Mouse (Mus musculus) ZHBTc4 (cell line): Measurements from ENCODE around the gene Tmem117.

Experiments used
- DNase-seq: peaks from one replicate; pipeline ENCODE4 v3.0.0-alpha.2; 2011; ENCODE audit warnings: low read depth, low spot score

Gene Tmem117

DNA sequence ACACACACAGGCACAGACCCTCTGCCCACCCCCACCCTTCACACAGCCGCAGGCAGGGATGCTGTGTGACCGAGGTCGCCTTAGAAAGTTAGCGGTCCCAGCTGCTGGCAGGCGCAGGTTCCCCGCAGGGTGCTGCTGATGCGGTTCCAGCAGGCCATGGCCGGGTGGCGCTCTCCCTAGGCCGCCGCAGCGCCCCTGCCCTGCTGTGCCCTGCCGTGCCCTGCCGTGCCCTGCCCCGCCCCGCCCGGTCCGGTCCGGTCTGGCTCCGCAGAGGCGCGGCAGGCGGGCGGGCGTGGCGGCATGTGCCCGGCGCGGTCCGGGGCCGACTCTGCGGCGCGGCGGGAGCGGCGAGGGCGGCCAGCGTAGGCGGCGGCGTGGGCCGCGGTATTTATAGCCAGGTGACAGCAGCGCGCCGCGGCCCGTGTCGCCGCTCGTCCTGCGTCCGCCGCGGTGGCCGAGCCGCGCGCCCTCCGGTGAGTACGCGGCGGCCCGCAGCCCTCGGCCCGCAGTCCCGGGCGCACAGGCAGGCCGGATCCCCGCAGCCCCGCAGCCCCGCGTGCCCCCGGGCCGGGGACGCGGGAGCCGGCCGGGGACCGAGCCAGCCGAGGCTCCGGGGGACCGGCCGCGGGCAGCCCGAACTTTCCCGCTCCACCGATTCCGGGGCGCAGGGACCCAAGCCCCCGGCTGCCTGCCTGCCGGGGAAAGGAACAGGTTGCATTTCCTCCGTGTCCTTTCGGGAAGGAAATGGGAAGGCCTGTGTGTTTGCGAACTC lies at the start of gene Tmem117:
TSS of gene Tmem117 (plus strand) at position 403 of the 772 bp plus-strand sequence.
- DNase-seq = peak; percentile 87

DNA sequence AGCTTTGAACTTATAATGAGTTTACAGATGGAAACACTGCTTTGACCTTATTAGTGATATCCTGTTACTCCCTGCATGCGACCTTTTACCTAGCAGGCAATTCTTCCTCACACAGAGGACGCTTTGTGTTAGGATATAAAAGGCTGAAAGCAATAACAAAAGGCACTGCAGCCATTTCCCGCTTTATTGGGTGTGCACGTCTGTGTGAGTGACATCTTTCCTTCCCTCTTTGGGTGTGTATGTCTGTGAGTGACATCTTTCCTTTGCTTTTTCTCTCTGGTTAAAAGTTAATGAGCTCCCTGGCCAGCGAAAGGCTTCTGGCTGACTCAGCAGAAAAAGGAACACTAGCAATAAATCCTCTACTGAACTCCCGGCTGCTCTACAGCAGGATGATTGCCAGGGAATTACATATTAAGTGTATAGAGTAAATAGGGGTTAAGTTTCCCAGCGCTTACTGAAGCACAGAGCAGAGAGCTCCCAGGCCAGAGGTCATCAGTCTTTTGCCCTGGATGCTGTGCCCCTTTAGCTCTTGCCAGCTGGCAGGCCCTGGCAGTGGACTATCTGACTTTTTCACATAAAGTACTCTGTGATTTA lies 46.9 kb upstream of the Tmem117 start:
- peak; percentile 76 for DNase-seq

DNA sequence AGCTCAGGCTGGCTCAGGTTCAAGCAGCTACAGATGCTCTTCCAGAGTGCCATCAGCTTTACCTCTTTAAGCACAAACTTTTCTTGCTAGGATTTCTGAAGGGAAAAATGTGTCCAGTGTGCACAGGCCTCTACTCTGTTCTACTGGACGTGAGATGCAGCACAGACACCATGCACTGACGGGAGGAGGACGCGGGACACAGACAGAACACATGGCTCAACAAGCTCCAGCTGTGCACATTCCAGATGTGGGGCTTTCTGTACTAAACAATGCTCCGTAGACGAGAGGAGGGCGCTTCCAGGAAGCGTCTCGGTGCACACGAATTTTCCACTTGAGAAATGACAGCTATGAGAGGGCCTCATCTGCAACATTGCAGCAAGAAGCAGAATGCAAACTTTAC lies 45.9 kb upstream of the Tmem117 start:
- DNase-seq = no peak

DNA sequence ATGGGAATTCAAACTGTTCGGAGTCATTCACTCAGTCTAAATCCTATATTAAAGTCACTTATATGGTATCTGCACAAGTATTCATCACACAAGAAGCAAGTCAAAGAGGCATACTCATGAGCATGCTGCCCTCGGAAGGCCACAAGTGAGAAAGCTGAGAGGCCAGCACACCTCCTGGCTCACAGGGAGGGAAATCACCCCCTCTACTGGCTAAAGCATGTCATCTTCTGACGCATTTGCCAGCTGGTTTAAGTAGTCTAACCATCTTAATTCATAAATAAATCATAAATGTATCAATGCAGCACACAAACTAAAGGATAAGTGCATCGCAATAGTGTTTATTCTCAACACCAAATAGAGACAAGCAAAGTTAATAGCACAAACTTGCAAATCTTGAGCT lies 44.3 kb upstream of the Tmem117 start:
- DNase-seq = peak; percentile 64

DNA sequence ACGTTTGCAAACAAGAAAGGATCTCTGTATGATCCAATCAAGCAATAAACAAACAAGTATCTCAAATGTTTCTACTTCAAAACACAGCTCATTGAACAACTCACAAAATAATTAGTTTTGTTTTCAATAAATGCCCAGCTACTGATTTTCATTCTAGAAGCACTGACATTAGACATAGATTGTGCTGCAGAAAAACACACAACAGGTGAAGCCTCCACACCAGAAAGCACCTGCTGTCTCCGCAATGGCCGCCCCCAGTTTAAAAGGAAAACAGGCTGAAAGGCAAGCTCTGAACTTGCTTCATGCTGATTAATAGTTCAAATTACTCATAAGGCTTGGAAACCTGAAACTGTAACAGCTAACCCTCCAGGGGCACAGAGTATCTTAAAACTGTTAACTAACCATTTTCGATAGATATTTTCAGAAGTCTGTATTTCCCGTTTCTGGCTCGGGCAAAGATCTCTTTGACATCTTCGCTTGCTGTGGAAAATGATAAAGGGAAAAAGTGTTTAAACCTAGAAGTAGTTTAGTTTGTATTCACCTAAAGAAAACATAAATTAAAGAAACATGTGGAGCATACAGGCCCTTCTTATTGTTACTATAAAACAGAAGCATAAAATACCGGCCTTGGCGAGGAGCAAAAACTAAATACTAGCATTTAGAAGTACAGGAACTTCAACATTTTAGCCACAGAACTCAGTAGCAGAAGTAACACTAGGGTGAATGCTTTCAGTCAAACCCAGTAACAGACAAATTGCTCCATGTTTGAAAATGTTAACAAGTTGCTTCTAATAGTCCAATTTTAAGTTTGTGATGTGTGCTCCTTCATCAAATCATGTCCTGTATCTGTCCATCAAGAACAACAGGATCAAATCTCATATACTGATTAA lies 41.0 kb upstream of the Tmem117 start:
- DNase-seq = no peak

DNA sequence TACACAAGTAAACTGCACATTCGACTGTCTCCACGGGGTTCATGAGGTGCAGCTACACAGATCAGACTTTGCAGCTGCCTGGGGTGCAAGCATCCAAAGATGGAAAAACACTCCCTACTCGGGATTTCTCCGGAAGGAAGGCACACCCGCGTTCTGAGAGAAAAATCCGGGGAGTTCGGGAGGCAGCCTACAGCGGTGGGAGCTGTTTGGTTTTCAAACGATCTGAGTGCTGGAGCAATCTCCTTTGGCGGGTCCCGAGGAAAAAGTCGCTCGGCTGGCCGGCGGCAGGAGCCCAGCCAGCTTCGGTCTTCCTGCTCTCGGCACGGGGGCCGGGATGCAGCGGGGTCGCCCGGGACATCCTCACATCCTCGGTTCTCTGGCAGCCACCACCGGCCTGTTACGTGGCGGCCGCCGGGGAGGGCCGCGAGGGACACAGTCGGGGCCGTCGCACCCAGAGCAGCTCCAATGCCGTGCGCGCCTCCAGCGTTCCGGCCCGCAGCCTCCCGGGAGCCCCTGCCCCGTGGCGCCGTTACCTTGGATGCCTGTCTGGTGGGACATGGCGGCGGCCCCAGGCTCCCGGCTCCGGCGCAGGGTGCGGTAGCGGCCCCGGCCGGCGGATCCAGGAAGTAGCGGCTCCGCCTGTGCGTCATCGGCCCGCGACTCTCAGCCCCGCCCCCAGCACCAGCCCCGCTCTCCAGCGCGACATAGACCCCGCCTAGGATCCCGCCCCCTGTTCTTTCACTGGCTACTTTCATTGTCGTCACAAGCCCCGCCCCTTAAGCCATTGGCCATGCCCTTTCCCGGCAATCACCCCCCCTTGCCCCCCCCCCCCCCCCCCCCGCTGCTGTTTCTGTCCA lies 39.6 kb upstream of the Tmem117 start, which contains the start of gene Twf1:
TSS of gene Twf1 (minus strand) at position 671 of the 857 bp plus-strand sequence.
- peak; percentile 97 for DNase-seq

DNA sequence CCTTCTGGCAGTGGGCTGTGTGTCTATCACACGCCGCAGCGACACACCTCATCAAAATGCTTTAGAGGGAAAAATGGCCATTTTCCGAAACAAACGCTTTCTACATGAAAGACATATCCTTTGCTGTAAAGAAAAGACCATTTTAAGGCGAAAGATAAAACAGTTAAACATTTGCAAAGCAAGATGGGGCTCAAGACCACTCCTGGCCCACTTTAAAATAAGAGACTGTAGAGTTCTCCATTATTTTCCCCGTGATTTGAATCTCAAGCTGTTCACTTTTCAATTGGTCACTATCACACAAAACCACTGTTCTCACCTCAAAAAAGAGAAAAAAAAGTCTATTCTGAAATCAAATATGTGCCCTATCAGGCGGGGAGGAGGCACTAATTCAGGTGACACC lies 38.9 kb upstream of the Tmem117 start:
- no peak for DNase-seq

DNA sequence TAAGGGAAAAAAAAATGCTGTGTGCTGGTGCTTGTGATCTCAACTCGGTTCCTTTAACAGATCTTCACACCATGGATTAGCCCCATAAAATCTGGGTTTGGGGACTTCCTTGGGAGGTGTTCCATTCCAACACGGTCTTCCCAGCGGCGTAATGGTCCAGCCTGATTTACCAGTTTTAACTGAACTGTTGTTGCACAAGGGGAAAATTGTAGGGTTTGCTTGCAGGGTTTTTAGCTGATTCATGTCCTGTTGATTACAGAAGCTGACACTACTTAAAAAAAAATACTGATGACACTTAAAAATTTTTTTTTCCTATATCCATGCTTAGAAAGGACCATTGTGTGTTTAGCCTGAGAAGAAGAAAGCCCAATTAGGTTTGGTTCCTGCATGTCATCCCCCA lies 37.7 kb upstream of the Tmem117 start:
- no peak for DNase-seq

DNA sequence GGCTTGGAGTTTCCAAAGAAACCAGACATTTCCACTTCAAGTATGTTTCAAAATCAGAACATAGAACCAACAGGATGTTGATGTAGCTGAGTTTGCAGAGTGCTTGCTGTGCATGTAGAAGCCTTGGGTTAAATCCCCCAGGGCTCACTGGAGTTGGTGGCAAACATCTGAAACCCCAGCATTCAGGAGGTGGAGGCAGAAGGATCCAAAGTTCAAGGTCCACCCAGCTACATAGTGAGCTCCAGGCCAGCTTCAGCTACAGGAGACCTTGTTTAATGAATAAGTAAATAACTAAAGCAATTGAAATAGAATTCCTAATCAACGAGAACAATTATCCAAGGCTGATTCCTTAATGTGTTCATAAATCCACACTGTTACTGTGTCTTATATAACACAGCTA lies 35.4 kb upstream of the Tmem117 start:
- DNase-seq = no peak

DNA sequence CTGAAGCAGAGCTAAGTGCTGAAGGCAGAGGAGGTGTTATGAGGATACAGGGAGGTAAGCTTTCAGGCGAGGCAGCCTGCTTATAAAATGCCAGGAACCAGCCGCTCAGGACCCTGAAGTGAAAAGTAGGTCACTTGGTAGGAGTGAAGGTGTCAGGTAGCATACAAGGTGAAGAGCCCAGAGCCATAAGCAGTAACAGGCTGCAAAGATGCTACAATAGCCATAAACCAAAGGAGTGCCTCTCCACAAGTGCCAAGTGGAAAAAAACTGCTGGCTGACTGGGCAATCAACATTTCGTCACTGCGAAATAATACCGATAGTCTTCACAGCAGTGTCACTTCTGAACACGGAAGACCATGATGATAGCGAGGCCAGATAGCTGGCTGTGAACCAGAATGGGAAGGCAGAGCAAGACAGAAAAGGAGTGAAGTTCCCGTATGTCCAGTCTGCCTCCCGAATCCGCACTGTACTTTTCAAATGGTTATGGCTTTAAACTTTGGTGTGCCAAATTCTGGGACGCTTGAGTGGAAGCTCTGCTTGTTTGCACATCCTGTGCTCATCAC lies 28.8 kb upstream of the Tmem117 start:
- DNase-seq = no peak

DNA sequence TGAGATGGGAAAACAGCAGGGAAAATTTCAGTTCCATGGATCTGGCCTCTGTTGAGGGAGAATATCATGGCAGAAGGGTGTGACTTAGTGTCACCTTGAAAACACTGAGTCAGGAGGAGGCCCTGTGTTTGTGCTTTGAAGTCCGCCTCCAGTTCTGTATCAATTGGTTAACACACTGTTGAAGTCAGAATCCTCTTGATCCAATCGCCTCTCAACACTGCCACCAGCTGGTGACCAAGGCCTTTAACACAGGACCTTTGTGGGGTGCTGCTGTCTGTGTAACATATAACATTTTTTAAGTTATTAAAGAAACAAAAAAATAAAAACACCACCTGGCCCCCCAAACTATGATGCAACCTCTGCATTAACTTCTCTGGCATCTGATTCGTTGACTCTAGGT lies 27.7 kb upstream of the Tmem117 start:
- peak; percentile 84 for DNase-seq

DNA sequence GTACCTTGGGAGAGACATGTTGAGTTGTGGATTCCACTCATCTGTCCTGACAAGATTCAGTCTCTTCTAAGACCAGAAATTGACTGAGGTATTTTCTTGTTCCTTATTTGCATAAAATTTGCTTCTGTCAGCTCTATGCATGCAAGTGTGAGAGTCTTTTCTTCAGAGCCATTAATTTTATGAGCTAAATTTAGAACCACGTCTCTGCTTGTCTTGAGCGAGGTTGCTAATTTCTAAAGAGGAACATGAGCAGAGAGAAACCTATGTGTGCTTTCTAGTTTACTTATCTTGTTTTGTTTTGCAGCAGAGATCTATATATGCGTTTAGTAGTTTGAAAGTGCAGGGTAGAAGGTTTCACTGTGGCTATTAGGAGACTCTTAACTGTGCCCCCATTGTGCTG lies 26.6 kb upstream of the Tmem117 start:
- DNase-seq = no peak

DNA sequence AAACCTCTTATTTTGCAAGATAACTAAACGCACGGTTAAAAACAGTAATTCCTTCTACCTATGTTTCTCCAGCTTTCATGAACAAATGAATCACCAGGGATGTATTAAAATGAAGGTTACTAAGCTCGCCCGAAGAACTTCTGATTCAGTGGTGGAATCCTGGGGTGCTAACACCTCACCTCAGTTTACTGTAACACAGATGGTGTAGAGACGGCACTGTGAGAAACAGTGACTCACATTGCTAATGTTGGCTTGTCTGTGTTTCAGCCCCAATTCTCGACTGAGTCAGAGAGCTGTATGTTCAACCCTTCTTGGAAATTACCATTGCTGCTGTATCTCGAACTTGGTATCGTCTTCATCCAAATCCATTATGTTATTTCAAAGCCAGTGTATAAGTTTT lies 21.3 kb upstream of the Tmem117 start:
- no peak for DNase-seq

DNA sequence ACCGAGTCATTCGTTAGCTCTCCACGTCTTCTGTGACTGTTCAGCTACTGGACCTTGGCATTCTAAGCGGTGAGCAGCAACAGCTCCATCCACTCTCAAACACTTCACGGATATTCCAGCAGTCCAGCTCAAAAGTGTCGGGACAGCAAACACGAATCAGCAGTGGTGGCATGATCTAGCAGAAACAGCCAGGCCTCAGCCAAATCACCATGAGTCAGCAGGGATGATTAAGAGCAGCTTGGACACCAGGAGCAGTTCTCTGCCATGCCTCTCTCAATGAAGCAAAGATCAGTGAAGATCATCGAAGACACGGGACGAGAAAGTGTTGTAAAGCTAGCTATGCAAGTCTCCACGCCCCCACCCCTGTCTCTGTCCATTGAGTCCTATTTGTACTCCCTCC lies 13.0 kb upstream of the Tmem117 start:
- DNase-seq = peak; percentile 27

DNA sequence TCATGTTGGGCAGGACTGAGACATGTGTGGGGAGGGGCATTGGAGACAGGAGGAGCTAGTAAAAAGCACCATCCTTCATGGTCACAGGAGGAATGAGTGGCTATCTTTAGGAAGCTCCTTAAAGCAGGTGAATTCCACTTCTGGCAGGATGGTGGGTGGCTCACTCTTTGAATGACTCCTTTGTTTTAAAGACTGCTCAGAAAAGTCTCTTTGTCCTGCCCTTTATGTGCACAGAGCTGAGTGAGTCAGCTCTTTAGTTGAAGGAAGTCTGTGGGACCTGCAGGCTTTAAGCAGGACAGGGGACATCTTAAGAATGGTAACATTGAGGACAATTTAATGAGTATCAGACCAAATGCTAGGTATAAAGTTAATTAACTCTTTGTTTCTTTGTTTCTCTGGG lies 8.1 kb upstream of the Tmem117 start:
- peak; percentile 77 for DNase-seq

DNA sequence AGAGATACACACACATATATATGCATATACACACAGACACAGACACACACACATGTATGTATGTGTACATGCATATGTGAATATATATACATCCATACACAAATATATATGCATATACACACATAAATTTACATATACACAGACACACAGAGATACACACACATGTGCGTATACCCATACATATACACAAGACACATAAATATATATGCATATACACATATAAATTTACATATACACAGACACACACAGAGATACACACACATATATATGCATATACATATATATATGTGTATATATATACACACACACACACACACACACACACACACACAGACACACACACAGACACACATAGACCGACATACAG lies 586 bp upstream of the Tmem117 start:
- DNase-seq = no peak

DNA sequence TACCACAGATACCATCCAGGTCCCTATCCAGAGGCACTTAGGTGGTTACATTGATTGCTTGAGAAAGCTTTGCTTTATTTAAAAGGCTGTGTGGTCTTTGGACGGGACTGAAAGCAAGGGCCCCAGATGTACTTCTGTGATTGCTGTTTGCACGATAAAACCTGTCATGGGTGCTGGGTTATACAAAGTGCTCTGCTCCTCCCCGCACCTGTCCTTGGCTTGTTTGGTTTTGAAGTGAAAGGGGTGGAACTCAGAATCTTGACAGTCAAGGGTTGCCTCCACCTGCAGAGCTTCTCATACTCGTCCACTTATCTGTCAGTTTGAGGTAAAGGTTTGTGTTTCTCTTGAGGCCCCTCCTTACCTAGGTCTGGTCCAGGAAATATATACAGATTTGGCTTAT lies 1.5 kb downstream of the Tmem117 start:
- no peak for DNase-seq

DNA sequence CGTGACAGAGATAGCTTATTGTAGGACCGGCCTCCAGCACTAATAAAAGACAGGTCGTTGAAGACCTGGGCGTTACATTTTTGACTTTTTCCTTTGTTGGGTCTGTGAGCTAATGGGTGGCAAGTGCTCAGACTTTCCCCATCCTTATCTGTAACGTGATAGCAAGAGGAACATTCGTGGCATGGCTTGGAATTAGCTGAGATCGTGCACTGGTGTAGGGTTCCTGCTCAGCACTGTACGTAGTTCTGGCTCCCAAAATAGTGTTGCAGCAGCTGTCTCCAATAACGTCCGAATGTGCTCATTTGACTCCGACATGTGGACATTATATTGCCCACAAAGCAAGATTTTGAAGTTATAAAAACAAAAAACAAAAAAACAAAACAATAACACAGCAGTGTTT lies 5.5 kb downstream of the Tmem117 start:
- DNase-seq = no peak

DNA sequence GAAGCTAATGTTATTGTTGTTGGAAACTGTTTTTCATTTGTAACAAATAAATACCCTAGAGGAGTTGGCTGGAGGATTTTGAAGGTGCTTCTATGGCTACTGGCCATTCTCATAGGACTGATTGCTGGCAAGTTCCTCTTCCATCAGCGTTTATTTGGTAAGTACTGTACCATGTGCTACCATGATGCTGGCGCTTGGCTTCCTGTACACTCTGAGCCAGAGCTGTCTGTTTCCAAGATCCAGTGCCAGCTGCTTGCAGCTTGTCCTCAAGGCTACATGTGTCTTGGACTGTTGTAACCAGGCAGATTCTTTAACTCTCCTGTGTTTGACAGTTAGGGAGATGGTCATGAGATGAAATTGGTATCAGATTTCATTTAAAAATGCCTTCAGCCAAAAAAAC lies 9.2 kb downstream of the Tmem117 start:
- DNase-seq = no peak

DNA sequence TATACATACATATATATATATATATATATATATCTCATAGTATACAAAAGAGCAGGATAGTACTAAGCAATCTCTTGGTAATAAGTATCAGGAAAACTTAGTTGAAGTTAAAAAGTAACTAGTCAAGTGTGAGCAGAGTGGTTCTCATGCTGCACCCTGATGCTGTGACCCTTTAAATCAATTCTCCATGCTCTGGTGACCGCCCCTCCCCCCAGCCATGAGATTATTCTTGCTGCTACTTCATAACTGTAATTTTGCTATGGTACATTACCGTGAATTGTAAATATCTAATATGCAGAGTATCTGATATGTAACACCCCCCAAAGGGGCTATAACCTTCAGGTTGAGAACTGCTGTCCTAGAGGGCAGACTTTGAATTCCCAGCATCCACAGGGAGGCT lies 10.1 kb downstream of the Tmem117 start:
- no peak for DNase-seq

DNA sequence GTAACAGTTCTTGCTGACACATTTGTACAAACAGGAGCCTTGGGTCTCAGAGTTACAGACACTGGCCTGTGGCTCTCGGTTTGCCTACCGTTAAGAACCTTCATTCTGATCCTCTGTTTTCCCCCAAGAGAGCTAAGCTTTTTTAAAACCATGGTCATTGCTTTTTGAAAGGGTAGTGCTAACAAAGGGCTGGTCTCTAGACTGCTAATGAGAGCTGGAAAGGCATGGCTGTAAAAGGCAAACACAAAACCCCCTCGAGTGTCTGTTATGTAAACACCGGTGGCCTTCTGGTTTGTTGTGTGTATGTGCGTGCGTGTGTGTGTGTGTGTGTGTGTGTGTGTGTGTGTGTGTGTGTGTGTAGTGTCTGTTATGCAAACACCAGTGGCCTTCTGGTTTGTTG lies 17.0 kb downstream of the Tmem117 start:
- DNase-seq = no peak
